Mouse (Mus musculus): ENCODE measurements at regions not wholly inside any gene's neighbourhood (a gene's known extent, or its start where the extent isn't known, plus 50 kb on each side); places are given as distances from the start of the nearest gene placed in this dataset.

- no peak for TF ChIP-seq MYOD1 (IDR thresholded peaks at IDR 0.05; ENCODE audit: control insufficient read depth, insufficient read length, low read depth)
- no peak for TF ChIP-seq CEBPB (IDR thresholded peaks at IDR 0.05; ENCODE audit: low read depth)
- no peak for TF ChIP-seq CTCF (IDR thresholded peaks at IDR 0.05; ENCODE audit: control insufficient read depth, insufficient read depth, insufficient read length)
- no peak for TF ChIP-seq MAX (IDR thresholded peaks at IDR 0.05)
Observed at GRCm38 (mm10) chr3:148634352-148634751, 356.0 kb downstream of the Adgrl2 start.
